Mouse (Mus musculus): ENCODE results near the gene Psmb3.
"Not testable (repeated sequence)": the region's sequence is repeated elsewhere in the genome, so short reads cannot be mapped to it uniquely, and the experiment has no call there.

The Psmb3 gene

DNA sequence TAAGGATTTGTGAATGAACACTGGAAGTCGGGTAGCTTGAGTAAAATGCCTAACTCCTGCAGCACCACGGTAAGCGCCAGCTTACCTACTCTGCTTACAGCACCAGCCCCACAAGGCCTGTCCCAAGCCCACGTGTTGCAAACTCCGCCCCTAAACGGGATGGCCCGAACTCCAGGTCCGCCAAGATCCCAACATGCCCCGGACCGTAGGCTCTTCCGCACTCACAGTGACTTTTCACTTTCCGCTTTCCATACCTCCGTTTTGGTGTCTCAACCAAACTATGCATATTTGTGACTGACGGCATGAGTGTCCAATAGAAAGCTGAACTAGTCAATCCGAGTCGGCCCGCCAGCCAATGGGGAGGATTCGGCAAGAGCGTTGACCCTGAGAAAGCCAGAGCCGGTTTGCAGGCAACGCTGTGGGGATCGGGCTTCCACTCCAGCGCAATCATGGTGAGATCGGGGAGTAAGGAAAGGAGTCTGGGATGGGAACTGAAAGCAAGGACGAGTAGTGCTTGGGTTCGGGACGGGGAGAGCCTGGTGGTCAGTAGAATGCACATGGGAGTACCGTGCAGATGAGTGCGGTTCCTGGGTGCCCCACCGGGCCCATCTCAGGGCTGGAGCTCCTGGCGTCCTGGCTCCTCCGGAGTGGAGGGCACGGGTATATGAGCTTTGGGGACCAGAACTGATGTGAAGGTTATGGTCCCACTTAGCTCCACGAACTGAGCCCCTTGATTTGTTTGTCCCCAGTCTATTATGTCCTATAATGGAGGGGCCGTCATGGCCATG, at the start of gene Psmb3:
Gene Psmb3, plus strand, starts transcription at position 361 of the 788 bp plus-strand sequence.
- peak; percentile 100 for DNase-seq (ENCODE audit: low read depth, low spot score)

DNA sequence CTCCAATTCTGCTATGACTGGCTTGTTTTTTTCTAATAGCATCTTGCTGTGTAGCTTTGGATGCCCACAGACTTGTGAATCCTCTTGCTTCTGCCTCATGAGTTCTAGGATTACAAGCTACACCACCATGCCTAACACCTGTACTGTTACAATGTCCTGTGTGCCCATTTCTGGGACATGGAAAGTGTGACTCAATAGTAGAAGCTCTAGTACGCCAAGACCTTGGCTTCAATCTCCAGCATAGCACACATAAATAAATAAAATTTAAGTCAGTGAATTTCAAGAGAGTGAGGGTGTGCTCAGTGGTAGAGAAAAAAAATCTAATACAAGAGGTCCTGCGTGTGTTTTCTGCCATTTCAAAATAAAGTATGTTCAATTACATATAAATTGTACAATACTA, 49.0 kb upstream of the Psmb3 start:
- no peak for DNase-seq (ENCODE audit: low read depth, low spot score)

DNA sequence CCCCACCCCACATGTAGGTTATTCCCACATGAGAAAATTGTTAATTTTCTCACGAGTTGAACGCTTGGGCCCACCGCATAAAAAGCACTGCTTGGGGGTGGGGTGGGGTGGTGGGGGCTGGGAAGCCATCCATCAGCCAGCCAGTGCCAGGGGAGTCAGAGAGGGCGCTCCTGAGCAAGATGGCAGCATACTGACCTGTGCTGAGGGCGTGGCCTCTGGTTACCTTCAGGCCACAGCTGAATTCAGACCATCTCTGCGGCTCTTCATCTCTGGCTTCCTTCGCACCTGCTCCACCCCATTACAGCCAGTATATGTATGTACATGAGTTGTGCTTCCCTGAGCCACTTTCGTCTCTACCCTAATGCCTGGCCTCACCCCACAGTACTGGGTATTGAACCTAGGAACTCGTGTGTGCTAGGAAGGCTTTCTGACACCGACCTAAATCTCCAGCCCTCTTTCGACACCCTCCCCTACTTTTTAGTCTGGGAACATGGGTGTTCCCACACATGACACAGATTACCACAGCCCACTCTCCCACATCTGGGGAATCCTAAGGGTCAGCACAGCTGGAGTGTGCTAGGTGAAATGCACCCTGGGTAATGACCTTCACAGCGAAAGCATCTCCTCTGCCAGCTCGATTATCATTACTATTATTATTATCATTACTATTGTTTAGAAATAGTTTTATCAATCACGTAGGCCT, 46.8 kb upstream of the Psmb3 start:
- no peak for DNase-seq (ENCODE audit: low read depth, low spot score)

DNA sequence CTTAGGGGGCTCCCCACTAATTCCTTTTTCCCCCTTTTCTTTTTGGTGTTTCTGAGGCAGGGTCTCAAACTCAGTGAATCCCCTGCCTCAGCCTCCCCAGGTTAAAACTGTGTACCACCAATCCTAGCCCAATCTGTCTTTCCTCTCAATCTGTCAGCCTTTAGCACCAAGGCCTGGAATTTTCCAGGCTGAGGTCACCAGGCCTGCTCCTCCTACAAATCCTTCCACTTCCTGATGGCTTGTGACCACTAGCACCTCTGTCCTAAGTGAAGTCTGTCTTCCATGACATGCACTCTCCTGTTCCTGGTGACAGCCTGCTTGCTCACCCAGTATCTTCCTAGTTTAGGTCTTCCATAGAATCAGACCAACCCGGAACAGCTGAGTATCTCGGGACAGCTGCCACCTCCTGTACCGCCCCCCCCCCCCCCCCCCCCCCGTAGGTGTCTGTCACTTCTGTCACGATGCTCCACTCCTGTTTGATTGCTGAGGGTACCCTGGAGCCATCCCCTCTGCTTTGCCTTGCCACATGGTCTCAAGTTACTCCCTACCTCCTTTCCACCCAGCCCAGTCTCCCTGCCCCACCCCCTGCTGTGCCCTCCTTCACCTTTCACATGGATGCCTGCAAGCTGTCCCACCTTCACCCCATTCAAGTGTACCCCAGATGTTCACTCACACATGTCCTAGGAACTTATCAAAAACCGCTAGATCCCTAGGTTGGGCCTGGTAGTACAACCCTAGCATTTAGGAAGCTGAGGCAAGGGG, 45.8 kb upstream of the Psmb3 start:
- DNase-seq (ENCODE audit: low read depth, low spot score) = no peak

DNA sequence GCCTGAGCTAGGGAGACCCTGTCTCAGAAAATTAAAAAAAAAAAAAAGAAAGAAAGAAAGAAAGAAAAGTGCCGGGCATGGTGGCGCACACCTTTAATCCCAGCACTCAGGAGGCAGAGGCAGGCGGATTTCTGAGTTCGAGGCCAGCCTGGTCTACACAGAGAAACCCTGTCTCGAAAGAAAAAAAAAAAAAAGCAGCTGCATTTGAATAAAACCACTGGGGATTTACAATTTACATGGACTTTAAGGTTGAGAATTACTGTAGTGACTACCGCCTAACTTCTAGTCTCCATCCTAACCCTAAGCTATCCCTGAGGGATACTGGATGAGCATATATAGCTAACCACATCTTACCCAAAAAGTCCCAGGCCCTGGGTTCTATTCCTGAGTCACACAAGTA, 45.2 kb upstream of the Psmb3 start:
- not testable (repeated sequence) for DNase-seq (ENCODE audit: low read depth, low spot score)

DNA sequence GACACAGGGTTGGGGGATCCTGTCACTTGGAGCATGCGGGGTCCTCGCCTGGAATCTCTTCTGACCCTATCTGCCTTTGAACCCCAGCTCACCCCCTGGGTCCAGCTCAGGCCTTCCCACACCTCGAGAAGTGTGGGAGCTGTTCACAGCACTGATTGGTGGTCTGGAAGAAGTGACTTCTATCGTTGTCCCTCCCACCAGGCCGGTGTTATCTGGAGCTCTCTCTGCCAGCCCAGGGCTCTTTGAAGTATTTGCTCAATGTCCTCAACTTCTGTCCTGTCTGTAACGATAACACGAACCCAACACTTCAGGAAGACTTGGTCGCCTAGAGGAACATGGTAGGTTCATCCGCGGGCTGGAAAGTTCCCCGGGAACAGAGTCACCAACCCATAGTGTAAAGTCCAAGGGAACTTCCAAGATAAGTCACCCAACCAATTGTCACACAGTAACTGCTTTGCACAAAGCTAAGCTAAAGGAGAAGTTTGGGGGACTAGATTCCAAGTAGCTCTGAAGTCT, 44.4 kb upstream of the Psmb3 start:
- no peak for DNase-seq (ENCODE audit: low read depth, low spot score)

DNA sequence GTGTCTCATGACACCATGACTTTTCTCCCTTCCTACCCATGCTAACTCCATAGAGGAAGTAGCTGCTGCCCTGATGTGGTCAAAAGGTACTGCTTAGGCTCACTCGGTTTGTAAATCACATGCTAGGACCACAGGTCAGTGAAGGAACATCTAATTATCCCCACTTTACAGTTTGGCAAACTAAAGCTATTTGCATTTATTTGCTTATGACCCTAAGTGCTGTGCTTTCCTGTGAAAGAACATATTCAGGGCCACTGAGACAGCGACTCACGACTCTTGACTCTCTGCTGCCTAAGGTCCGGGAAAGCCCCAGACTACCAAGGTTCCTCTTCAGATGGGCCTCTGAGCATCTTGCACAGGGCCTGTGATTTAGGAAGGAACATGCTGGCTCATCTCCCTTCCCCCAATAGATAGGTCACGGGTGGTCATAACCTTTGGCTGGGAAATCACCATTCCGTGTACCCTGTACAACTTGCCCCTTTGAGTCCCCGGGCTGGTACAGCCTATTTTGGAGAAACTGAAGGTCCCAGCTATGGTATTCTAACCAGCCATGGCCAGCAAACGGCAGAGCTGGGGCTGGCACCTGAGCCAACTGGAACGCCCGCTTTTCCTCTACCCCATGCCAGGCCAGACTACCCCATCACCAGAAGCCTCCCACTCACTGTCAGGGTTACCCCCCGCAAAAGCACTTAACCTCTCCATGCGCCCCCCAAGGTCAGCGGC, 43.8 kb upstream of the Psmb3 start:
- DNase-seq (ENCODE audit: low read depth, low spot score) = no peak

DNA sequence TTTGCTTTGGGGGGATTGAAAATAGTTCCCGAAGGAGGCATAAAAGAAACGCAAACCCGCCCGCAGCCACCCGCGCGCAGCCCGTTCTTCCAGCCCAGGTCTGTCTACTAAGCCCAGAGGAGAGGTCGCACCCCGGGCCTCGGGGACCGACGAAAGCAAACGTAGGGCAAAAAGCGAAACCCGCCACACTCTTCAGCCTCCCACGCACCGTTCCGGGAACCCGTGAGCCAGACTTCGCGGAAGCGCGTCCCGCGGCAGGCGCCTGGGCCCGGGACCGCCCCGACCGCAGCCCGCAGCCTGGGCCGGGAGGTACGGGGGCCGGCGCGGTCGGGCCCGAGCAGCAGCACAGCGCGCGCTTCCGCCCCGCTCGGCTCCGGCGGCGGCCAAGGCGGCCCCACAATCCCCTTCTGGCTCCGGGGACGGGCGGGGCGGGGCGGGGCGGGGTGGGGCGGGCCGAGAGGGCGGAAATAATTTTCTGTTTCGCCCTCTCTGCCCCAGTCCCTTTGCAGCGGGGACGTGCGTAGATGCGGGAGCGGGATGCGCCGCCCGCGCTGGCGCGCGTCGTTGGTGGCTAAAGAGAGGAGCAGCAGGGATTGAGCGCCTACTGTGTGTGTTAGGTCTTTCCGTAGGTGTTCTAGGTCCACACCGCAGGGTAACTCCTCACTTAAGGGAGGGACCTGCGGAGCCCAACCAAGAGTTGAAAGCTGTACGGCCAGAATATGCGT, 43.0 kb upstream of the Psmb3 start:
- DNase-seq (ENCODE audit: low read depth, low spot score) = peak; percentile 73

DNA sequence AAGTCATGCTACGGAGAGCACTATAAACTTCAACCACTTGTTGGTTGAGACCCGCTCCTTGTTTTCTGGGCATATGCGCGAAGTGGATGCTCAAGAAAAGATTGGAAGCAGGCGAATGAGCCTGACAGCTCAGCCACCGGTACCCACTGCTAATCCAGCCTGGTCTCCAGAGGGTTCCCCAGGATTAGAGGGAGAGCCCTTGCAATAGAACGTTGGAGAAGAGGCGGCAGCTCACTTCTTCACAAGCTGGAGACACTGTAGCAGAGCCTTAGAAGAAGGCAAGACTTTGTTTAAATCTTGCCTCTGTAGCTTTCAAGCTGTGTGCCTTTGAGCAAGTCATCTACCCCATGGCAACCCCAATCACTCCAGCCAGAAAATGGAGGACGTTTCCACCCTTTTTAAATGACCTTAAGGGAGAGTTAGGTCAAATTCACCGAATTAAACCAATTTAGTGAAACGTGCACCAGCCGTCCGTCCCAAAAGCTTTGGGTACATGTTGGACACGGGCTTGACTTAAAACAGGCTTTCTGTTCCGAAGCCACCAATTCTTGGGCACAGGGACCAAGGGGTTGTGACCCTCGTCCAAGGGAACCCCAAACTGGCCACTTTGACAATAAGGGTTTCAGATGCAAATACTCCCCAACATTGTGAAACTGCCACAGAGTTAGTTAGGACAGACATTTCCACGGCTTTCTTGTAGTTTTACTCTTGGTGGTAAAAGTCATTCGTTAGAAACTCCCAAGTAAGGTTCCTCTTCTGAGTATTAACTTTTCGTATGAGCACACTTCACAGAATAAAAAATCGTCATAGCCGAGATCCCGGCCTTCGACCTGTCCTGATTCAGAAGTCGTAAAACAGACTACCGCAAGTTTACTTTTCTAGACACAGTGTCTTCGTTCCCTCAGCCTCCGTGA, 42.2 kb upstream of the Psmb3 start:
- no peak for DNase-seq (ENCODE audit: low read depth, low spot score)

DNA sequence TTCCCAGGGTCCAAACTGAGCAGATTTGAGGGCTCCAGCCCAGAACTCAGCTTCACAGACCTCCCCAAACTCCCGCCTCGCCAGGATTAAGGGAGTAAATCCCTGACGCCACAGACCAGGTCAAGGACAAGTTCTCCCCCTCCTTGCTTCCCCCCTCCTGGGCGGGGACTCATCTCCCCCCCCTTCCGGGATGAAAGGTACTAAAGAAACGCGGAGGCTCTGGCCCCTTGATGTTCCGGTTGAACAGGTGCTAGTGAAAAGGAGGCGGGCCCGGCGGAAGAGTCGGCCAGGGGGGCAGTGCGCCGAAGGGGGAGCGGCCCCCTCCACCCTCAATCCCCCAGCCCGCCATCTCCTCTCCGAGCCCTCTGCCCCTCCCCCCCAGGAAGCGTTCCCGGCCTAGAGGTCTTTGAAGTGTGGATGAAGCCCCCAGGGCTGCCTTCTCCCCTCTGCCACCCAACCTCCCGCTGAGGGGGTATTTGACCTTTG, 41.5 kb upstream of the Psmb3 start:
- peak; percentile 93 for DNase-seq (ENCODE audit: low read depth, low spot score)

DNA sequence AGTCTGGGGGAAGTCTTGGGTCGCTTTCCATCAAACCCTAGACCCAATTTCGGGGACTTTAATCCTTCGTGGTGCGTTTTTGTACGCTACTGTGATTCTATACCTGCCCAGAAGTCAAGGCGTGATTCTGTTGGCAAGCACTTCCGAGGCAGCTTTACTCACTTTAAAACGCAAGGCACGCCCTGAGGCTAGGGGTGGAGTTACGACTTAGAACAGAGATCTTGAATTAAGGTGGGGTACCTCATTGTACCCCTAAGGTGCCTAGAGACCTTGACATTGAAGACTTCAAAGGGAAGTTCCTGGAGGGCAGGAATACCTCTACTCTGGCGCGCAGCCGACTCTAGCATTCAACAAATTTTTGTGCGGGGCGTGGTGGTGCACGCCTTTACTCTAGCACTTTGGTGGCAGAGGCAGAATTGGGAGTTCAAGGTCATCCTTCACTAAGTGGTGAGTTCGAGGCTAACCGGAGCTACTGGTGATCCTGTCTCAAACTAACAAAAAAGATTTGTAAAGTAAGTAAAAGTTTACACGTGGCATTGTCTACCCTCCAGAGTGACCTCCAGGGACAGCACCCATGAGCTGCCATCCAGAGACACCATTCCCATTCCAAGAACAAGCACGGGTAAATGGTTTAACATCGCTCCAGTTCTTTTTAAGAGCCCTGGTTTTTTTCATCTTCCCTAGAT, 40.8 kb upstream of the Psmb3 start:
- no peak for DNase-seq (ENCODE audit: low read depth, low spot score)

DNA sequence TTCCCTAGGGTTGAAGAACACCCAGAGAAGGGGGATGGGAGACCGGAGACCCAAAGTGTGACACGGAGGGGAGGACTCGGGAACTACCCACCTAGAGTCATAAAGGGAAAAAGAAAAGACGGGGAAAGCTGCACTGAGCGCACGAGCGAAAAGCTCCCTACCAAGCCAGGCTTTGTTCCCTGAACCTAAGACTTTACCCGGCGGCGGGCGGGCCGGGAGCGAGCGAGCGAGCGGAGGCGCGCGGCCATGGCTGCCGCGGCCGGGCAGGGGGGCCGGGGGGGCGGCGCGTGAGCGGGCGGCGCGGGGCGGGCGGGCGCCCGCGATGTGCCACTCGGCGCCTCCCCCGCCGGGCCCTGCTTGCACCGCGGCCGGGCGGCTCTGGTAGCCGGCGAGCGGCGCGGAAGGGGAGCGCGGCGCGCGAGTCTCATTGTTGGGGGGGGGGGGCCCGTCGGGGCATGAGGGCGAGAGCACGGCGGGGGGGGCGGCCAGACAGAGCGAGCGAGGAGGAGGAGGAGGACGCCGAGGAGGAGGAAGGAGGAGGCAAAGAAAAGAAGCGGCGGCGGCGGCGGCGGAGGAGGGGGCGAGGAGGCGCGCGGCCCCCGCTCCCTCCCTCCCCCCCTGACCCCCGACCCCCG, 40.2 kb upstream of the Psmb3 start, which contains the start of gene Mllt6:
Gene Mllt6, plus strand, starts transcription at position 522 of the 635 bp plus-strand sequence.
- DNase-seq (ENCODE audit: low read depth, low spot score) = peak; percentile 75

DNA sequence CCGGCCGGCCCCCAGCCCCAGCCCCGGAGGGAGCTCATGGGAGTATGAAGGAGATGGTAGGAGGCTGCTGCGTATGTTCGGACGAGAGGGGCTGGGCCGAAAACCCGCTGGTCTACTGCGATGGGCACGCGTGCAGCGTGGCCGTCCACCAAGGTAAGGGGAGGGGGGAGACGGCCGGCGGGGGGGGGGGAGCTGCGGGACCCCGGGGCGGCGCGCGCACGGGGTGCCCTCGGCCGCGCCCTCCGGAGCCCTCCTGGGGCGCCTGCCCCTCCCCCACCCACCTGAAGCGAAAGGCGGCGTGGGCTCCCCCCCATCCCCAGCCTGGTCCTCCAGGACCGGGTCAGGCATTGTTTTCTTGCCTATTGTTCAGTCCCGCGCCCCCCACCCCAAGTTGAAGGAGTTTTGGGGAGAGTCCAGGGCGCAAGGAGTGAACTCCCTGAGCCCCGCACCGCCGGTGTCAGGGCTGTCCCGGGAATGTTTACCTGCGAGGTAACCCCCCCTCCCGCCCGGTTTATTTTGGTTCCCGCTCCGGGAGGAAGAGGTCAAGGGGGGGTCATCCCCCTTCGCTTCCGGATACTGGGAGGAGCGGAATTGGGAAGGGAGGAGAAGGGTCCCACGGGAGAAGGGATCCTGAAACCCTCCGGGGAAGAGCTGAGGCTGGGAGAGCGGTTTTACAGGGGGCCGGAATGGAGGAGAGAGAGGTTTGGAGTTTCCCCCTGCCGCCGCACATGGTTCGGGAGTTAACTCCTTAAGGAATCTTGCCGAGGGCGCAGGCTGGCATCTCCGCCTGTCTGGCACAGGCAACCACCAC, 39.5 kb upstream of the Psmb3 start:
- no peak for DNase-seq (ENCODE audit: low read depth, low spot score)

DNA sequence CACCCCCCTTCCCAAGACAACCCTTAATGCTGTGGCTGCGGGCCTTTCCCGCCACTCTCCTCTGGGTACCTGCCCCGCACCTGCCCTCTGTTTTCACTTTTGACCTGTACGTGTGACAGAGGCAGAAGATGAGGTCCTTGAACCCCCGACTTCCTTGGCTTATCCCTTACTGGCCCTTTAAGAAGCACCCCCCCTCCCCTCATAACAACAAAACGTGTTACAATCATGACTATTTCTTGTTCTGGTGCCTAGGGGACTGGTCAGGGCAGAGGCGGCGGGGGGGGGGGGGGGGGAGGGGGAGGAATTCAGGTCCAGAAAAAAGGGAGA, 38.9 kb upstream of the Psmb3 start:
- DNase-seq (ENCODE audit: low read depth, low spot score) = no peak

DNA sequence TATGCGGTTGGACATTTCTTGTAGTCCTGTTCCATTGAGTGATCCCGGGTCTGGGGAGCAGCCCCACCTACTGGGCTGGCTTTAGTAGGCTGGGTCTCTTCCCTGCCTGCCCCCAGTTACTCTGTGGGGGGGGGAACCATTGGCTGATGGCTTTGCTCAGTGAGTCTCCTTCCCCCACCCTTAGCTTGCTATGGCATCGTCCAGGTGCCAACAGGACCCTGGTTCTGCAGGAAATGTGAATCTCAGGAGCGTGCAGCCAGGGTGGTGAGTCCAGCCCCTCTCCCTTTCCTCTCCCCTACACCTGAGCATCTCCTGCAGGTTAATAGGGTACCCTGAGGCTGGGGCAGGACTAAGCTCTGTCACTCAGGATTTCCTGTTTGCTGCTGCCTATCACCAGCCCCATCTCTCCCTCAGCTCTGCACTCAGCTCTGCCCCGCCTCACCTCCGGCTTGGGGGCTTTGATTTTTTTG, 38.4 kb upstream of the Psmb3 start:
- no peak for DNase-seq (ENCODE audit: low read depth, low spot score)

DNA sequence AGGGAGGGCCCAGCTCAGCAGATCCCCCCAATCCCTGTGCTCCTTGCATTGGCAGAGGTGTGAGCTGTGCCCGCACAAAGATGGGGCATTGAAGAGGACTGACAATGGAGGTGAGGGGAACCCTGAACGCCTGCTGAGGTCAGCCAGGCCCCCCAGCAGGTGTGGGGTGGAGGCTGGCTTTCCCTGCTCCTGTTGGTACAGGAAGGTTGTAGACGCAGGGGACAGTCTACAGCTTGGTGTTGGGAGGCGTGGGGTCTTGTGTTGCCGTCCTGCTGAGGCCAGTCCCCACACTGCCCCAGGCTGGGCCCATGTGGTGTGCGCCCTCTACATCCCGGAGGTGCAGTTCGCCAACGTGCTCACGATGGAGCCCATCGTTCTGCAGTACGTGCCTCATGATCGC, 37.8 kb upstream of the Psmb3 start:
- no peak for DNase-seq (ENCODE audit: low read depth, low spot score)

DNA sequence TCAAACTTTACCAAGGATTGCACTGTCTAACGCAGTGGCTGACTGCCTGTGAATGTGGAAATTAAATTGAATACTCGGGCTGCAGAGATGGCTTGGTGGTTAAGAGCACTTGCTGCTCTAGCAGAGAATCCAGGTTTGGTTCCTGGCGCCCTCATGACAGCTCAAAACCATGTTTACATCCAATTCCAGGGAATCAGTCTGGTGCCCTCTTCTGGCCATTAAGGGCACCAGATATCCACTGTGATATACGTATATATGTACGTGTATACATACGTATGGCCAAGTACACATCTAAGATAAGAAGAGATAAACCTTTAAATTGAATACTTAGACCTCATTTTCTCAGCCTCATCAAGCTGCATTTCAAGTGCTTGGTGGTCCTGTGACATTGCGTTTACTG, 37.0 kb upstream of the Psmb3 start:
- DNase-seq (ENCODE audit: low read depth, low spot score) = no peak

DNA sequence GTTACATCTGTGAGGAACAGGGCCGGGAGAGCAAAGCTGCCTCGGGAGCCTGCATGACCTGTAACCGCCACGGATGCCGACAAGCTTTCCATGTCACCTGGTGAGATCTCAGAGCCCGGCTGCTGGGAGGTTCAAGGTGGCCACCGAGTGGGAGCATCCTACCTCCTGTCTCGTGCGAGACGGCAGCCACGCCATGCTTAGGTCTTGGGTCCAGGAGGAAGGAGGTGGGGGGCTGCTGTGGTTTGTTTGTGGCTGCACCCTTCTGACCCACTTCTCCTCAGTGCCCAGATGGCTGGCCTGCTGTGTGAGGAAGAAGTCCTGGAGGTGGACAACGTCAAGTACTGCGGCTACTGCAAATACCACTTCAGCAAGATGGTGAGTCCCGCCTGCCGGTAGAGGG, 36.4 kb upstream of the Psmb3 start:
- DNase-seq (ENCODE audit: low read depth, low spot score) = no peak

All from retina, adult 2 months (tissue).